Mouse (Mus musculus) CD4-positive helper T cell, adult 2 months (primary cell): ENCODE results near the gene Ccdc146.

Experiments used
- DNase-seq: peaks from one replicate; pipeline ENCODE4 v3.0.0-alpha.2; 2012; ENCODE audit warnings: low read depth, missing footprints, low spot score

Gene Ccdc146

DNA sequence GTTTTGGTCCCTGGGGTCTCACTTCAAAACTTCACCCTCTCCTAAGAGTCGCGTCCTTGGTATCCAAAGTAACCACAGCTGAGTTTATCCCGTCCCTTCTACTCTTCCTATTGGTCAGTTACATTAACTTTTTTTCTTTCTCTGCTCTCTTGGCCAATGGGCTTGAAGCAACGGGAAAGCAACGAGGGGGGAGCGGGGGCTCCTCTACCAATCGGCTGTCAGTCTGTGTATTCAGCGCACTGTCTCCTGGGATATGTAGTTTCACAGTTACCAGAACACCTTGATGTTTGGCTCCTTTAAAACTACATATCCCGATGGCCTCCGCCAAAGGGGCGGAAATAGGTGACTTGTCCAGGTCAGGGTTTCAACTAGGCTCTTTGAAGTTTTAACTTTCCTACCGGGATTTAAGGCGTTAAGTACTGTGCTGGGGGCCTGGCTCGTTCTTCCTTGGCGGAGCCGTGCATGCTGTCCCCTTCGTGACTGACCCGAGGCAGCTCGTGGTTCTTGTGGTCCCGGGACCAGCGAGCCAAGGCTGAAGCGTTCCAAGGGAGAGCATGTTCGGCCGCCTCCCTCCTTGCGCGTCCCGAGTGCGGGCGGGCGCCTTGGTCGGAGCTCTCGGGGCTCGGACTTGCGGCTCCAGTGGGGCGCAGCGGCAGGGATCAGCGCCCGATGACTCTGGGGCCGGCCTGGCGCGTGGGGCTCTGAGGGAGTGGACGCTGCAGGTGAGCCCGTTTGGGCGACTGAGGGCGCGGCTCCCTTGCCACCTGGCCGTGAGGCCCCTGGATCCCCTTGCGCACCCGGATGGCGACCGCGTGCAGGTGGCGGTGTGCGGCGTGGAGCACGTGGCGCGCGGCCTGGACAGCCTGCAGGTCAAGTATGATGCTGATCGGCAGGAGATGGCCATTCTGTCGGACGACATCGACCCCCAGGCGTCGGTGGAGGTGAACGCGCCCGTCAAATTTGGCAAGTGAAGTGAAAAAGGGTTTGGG, at the start of gene Ccdc146, which contains the start of gene Fam185a:
TSS of gene Ccdc146 (minus strand) at position 64 of the 989 bp plus-strand sequence.
TSS of gene Fam185a (plus strand) at position 345 of the 989 bp plus-strand sequence.
- peak; percentile 97 for DNase-seq

DNA sequence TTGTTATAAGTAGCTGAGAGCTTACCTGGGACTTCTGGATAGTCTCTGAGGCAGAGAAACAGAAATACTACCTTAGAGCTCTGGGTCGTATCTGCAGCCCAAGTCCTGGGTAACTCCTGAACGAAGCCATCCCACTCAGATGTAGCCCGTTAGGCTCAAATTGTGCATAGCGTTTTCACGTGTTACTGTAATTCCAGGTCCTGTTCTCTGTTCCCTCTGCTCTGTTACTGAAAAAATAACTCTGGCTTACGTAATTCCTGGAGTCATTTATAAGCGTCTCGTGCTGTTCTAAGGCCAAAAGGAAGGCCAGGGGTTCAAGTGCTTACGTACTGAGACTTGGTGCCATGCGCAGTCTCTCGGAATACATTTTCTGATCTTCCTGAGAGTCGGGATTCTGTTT, 43.6 kb upstream of the Ccdc146 start:
- DNase-seq: no peak

DNA sequence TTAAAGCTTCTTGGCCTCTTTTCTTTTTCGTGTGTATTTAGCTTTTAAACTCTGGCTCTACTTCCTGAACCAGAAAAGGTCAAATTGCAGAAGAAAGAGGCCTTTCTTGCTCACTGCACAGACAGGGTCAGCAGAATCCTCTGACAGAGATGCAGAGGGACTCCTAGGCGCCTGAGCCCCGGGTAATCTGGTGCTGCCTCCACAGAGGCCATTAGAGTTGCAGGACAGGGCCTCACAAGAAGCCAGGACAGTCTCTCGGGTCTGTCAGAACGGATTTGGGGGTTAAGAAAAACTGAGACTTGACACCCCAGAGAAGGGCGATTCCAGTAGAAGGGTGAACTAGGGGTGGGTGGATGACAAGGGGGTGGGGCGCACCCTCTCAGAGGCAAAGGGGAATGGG, 42.9 kb upstream of the Ccdc146 start:
- no peak for DNase-seq

DNA sequence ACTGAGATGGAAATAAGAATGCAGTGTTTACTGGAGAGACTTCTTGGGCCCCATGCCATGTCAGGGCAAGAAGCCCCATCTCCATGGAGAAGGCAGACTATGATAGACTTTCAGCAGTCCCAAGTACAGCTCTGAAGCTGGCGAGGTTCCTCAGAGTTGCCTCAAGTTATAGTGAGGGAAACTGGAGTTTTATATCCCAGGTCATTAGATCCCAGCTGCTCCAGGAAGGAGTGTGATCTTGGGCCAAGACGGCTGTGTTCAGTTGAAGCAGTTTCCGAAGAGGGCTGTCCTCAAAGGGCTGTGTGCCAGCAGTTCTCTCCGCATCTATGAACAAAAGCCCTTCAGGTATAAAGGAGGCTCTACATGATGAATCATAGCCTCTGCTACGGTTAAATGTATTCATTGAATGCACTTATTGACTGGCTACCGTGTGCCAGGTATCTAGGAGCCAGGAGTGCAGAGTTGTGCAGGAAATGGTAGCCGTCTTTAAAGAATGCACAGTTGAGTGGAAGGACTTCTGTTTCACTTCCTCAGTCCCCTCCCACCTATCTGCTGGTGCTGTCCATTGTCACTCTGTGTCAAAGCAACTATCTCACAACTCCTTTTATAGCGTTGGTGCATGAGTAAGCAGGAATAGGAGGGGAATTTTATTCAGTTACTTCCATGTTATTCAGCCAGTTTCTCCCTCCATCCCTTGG, 16.5 kb upstream of the Ccdc146 start:
- no peak for DNase-seq

DNA sequence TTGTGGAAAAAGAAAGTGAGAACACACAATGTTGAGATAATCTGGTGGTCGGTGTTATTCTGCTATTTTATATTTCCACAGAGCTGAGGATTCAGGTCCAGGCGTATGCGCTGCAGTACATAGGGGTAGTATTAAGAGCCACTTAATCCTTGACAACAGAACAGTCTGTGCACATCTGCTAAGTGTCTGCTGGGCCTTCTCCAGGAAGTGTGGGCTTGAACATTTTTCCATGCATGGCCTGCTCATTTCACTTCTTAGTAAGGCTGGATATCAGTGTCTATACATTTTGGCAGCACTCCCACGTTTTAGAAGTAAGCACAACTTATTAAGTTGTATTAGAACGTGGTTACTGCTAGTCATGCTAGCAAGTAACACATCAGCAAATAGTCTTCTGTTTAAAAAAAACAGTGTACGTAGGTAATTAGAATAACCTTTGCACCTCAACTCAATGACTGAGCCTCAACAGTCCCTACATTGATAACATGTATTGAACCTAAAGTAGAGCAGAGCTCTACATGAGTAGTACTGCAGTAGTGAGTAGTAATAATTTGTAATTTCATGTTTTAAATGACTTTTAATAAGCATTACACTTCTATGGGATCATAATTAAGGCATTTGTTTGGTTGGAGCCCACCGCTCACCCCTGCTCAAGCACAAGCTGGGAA, 15.1 kb upstream of the Ccdc146 start:
- no peak for DNase-seq

DNA sequence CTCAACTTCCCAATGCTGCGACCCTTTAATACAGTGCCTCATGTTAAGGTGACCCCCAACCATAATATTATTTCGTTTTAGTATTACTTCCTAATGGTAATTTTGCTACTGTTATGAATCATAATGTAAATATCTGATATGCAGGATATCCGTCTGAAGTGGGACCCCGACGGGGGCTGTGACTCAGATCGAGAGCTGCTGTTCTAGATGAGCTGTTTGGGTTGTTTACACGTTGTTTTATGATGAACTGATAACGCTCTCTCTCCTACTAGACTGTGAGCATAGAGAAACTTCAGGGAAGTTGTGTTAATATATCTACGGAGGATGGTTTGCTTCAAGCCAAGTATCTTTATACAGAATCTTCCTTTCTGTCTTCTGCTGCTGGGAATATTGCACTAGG, 14.0 kb upstream of the Ccdc146 start:
- DNase-seq: peak; percentile 39

DNA sequence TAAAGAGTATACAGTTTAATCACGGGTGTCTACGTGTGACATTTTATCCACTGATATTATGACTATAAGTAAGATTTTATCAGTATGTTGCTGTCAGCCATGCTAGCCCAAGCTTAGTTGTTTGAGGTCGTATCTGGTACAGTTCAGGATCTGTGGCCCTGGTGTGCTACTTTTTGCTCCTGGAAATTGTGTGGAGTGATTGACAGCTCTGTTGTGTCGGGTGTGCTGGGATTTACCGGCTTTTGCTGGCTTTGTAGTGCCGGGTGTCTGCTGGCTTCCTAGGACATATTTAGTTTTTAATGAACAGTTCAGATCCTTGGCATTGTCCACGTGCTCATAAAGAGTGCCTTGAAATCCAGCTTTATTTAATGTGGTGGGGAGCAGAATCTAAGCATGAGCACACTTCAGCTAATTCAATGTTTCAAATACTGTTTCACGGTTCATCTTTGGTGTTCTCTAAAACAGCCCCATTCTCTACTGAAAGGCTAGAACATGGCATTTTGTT, 12.0 kb upstream of the Ccdc146 start:
- no peak for DNase-seq

DNA sequence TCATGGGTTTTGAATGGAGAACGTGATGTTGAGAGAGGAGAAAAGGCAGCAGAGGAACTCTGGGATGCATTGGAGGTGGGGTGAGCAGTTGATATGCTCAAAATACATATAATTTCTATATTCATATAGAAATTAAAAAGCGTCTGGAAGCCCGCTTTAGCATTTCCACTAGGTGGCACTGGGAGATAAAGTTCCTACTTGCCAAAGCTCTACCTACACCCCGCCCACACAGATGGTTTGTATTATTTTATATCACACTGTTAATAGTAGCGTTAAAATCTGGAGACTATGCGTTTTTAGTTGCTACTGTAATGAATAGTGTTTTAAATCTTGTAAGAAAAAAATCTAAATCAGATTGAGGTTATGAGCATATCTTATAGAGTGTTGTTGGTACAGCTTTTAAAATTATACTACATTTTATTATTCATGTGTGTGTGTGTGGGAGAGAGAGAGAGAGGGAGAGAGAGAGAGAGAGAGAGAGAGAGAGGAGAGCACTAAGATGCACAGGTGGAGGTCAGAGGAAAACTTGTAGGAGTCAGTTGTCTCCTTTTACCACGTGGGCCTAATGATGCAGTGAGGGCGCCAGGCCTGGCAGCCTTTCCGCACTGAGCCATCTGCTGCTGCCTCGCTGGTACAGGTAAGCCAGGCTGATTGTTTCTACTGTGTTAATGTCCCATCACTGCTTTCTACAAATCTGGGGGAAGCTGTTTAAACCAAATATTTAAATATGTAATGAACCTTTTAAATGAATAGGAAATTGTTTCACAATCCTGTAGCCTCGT, 9.9 kb upstream of the Ccdc146 start:
- DNase-seq: peak; percentile 13

DNA sequence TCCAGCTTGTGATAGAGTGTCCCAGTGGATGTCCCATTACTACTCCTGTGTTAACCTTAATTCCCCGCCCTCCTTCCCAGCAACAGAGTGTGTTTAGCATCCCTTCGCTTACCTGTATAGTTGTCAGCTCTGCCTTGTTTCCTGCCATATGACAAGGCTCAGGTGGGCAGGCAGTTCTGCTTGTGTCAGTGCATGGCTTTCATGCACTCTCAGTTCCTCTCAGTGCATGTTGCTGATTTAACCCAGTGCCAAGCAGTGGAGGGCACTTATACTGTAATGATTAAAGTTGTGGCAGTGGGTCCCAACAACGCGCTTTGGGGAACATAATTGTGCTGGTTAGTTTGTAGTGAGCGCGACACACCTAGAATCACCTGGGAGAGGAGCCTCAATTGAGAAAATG, 2.2 kb upstream of the Ccdc146 start:
- DNase-seq: no peak

DNA sequence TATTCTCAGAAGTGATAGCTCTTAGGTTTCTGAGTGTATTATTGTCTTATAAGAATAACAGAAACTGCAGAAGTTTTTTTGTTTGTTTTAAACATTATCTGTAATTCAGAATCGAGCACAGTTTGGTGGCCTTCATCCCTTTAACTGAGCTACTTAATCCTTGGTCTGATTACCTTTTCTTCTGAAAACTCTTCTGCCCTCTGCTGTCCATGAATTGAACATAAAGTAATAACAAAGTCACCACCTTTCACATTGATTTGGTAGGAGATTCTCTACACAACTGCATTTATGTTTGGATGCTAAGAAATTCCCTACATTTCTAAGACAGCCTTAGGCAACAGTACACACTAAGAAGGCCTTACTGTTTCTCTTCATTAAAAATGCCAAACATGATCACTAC, 3.9 kb downstream of the Ccdc146 start:
- DNase-seq: peak; percentile 63

DNA sequence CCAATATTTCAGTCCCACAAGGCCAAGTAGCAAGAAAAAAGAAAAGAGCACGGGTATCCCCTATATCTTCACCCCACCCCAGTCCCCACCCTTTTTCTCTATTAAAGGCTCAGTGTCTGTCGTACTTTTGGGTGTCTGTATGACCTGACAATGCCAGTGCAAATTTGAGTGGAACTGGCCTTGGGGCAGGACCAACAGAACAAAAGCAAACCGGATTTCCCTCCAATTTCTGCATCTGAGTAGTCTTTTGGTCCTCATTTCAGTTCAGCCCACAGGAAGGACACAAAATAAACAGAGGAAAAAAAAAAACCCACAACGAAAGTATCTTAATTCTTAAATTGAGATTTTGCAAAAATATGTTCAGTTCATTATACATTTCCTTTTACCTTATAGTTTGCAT, 5.9 kb downstream of the Ccdc146 start:
- DNase-seq: no peak

DNA sequence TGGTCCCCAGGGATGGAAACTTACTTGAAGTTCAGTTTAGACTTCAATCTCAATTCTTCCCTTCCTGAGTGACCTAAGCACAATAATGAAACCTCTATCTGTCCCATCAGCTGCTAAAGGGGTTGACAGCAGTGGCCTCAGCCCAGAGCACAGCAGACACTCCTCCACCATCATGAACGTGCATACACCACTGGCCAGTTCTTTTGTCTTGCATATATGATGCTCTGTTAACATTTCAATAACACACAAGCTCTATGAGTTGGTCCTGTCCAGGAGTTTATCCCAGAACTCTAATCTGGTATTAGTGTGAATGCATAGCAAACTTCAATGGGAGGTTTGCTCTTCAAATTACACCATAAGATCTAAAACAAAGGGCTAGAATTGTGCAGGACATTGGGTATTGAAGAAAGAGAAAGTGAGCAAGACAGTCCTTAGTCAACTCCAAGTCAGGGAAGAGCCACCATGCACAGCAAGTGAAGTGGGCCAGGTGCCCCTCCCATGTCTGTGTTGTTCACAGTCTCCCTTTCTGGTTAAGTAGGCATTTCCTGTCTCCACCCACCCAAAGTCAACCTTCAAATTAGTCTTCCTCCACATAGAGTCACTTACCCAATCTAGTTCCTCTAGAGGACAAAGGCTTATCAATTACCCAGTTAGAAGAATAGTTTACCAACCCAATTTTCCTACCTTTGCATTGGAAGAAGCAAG, 10.2 kb downstream of the Ccdc146 start:
- DNase-seq: peak; percentile 58

DNA sequence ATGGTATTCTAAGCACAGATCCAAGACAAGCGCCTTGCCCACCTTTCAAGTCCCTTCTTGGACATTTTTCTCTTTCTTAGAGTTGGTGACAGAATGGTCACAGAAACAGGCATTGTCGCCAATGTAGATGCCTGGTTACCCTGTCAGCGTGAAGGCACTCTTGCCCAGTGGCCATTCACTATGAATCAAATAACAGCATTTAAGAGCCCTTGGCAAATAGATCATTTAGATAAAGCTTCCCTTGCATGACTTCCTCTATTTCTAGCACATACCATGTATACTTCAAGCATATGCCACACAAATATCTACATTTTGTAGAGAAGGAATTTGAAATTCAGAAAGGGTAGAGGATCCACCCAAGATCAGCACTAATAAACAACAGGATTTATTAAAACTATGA, 11.2 kb downstream of the Ccdc146 start:
- DNase-seq: no peak

DNA sequence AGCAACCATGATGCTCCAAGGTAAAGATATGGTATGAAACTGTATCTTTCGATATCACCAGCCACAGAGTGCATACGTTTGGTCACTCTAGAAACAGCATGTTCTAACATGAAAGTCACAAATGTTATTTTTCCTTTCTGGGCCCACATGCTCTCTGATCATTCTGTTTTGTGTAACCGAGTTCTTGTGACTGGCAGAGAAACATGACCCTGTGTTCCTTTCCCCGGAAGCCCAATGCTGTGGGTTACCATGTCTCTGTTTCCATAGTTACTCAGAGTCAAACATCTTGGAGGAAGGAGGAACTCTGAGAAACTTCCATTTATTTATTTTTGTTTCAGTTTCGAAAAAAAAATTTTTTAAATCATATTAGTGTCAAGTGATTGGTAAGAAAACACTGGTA, 12.4 kb downstream of the Ccdc146 start:
- peak; percentile 83 for DNase-seq

DNA sequence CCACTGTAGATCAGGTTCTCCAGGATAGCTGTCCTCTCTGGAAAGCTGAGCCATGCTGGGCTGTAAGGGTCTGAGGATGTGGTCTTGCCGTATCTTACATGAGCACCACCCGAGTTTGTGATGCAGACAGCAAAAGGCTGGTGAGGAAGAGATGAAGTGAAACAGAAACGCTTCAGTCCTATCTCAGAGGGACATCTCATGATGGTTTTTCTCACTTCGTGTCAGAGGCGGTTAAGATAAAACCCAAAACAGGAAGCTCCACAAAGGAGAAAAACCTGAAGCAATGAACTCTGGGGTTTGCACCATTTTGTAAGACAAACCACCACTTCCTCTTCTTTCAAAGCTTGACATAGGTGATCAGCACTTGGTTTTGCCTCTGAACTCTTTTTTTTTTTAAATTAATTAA, 13.2 kb downstream of the Ccdc146 start:
- DNase-seq: peak; percentile 94

DNA sequence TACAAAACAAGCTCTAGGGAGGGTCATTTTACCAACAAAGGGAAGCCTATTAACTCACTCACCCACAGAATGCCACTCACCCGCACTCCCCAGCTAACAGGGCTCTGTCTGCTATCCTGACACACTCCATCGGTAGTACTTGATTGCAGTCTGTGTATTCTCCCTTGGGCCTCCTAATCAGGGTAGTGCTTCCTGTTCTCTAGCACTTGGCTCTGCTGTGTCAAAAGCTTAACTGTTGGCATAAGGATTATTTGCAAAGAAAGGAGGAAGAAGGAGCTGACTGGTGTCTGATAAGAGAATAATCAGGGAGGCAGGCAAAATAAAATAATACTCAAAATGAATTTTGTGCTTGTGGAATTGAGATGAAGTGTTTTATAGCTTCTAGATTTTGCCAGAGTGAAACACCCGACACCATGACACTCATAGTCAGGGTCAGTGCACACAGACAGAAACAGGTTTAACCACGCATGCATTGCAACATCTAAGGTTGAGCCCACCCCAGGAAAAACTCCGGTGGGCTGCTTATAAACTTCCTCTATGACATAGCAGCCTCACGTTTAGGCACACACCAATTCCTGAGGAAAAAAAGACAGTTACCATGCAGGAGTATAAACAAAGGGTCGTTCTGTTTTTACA, 29.2 kb downstream of the Ccdc146 start:
- no peak for DNase-seq

DNA sequence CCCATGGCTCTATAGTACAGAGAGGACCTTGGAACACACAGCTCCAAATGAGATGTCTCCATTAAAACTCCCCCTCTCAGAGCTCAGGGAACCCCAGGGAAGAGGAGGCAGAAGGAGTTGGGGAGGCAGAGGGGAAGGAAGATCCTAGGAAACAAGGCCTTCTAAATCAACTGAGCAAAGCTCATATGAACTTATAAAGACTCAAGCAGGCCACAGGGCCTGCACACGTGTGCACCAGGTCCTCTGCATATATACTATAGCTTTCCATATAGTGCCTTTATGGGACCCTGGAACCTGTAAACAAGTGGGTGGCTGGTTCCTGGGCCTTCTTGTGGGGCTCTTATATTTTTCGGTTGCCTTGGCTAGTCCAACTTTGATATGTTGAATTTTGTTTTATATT, 29.9 kb downstream of the Ccdc146 start:
- no peak for DNase-seq

DNA sequence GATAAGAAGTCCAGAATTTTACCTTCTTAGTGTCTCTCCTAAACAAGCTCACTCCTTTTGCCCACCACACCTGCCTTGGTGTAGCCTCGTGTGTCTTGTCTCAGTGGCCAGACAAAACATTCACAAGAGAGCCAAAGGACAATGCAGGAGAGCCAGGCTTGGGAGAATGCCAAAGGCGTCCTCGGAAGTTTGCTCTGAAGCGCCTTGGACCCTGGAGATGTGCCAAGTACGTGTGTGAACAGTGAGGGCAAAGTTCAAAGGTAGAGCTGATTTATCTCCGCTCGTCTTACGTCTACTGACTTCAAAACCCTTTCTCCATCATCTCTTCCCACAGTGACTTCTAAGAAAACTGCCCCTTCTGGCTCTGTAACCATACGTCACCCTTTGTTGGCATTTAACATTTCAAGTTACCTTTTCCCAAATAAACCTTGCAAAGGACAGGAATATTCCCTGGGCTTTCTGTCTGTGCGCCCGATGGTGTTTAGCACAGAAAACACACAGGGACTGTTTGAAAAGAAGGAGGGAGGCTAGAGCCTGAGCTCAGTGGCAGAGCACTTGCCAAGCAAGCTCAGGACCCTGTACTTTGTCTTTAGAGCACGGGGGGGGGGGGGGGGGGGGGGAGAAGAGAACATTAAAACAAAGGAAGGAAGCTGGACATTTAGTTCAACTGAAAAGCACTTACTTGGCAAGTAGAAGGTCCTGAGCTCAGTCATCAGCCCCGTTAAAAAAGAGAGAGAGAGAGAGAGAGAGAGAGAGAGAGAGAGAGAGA, 32.7 kb downstream of the Ccdc146 start:
- no peak for DNase-seq

DNA sequence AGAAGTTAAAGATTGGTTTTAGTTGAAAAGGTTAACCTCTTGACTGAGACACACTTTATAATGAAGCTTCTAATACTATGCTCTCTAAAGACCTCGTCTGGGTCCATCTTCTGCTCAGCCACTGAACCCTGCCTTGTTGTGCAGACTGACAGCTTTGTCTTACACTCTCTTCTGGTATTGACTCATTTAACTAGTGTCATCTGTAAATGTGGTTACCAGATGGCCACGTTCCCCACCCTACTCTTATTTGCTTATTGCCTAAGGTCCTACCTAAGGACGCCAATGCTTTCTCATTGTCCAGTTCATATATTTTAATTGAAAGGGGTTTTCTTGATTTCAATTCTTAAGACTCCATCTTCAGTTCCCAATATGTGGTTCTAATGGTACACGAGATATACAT, 35.6 kb downstream of the Ccdc146 start:
- no peak for DNase-seq
